Mouse (Mus musculus) bone marrow, adult 2 months (tissue): ENCODE results near the gene Edf1. TPM values are rescaled to one million over a fixed set of nuclear protein-coding genes. Genes with fewer than 3 reads are reported as not detected.

ENCODE experiments used
- H3K27ac ChIP-seq: fragments of 200-500 bp; 2 replicates; pipeline ENCODE4 v1.5.1; 2012; ENCODE audit warnings: low read depth, mild to moderate bottlenecking, control low read depth, inconsistent platforms, low read length; ENCODE audit not compliant: control insufficient read depth, poor library complexity, insufficient read depth
- H3K4me1 ChIP-seq: fragments of 200-500 bp; 2 replicates; pipeline ENCODE4 v1.6.1; 2011; ENCODE audit warnings: low read length; ENCODE audit not compliant: control insufficient read depth, insufficient read depth
- H3K4me3 ChIP-seq: fragments of 200-500 bp; replicated peaks from 2 replicates; pipeline ENCODE3; 2011; ENCODE audit warnings: mild to moderate bottlenecking, low read depth, low read length, control low read depth; ENCODE audit not compliant: control insufficient read depth
- CTCF ChIP-seq: fragments of 200-500 bp; IDR thresholded peaks from 2 replicates; pipeline ENCODE4 v1.5.1; 2011; ENCODE audit warnings: low read length, control low read depth; ENCODE audit not compliant: control insufficient read depth, insufficient read depth
- POLR2A ChIP-seq: fragments of 200-500 bp; IDR thresholded peaks from 2 replicates; pipeline ENCODE4 v1.6.1; 2011; ENCODE audit warnings: low read depth, mild to moderate bottlenecking, control low read depth, low read length, borderline replicate concordance; ENCODE audit not compliant: control insufficient read depth
- WGBS: fragments of 180-500 bp; shearing (Covaris S2); methylation state at CpG from one replicate; pipeline ENCODE4 v1.1.7; 2018; 5-methylcytosine and 5-hydroxymethylcytosine counted together
- polyA plus RNA-seq: library from polyadenylated mRNA; stranded (reverse); fragments of >200 nt; gene quantifications from 2 replicates; pipeline ENCODE4 v1.2.4, GENCODE M21; 2011; ENCODE audit warnings: low replicate concordance; ENCODE audit not compliant: missing spikeins, insufficient read depth, insufficient read length

Gene Edf1
- polyA plus RNA-seq, 1 experiment, result 73.8 TPM

- Histone ChIP-seq H3K27ac (no peak overlapping the region), H3K4me1 (peaks cover 1% of the 10 kb centered on the region; the same call in 1 of the 2 replicates), H3K4me3 (no peak overlapping the region)
- 57% methylated on average over 1 of the region's 1 CpGs for WGBS
- TF ChIP-seq CTCF, result no peak
- no peak for TF ChIP-seq POLR2A
Measured at GRCm38 (mm10) chr2:25556296-25556695, 1.4 kb upstream of the Edf1 start.

DNA sequence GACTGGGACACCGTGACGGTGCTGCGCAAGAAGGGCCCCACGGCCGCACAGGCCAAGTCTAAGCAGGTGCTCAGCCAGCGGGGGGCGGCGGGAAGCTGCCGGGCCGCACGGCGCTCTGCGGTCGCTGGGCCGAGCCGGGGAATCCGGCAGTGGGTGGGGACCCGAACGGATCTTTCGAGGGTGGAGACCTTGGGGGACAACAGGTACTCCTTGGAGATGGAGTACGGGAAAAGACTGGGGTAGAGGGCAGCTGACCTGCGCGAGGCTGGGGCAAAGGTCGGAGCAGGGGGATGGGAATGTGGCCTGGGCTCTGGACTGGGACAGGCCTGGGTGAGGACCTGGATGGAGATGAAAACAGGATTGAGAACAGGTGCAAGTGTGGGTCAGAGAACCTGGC is 315 bp downstream of the Edf1 start:
- H3K4me1 ChIP-seq, result peaks cover 1% of the 10 kb centered on the region; the same call in 1 of the 2 replicates
- H3K4me3 ChIP-seq, result peak overlapping the region; percentile 95
- 1% methylated on average over 24 of the region's 24 CpGs for WGBS
- peak overlapping the region; percentile 77 for H3K27ac ChIP-seq
- no peak for TF ChIP-seq CTCF
- no peak for TF ChIP-seq POLR2A

DNA sequence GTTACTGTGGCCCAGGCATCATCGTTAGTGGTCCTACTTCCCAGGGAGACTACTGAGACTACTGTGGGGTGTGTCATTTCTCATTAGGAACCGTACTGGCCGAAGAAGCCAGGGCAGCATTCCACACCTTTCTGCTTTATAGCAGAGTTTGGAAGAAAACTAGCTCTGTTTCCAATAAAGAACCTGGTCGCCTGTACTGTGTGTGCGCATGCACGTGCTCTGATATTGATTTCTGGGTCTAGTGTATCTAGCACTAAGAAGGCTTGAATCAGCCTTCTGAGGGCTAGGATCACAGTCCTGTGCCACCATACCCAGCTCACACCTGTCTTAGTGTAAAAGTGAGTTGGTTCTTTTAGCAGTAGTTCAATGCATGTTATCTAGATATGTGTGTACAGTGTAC is 1.1 kb downstream of the Edf1 start:
- H3K4me3 ChIP-seq, result no peak overlapping the region
- no peak overlapping the region for H3K27ac ChIP-seq
- peaks cover 1% of the 10 kb centered on the region; the same call in 1 of the 2 replicates for H3K4me1 ChIP-seq
- 82% methylated on average over 6 of the region's 6 CpGs for WGBS
- no peak for TF ChIP-seq POLR2A

DNA sequence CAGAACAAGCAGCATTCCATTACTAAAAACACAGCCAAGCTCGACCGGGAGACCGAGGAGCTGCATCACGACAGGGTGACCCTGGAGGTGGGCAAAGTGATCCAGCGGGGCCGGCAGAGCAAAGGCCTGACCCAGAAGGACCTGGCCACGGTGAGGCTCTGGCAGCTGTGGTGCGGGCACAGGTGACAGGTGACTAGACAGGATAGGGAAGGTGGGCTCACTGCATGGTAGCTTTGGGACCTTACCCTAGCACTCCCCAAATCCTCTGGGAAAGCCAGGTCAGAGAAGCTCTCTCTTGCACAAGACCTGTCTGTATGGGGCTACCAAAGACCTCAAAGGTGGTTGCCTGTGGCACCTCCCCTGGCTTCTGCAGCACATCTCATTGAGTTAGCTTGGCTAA is 2.9 kb downstream of the Edf1 start:
- TF ChIP-seq CTCF (no peak), POLR2A (no peak)
- peaks cover 1% of the 10 kb centered on the region; the same call in 1 of the 2 replicates for H3K4me1 ChIP-seq
- no peak overlapping the region for H3K4me3 ChIP-seq
- no peak overlapping the region for H3K27ac ChIP-seq
- 93% methylated on average over 8 of the region's 8 CpGs for WGBS

- 91% methylated on average over 9 of the region's 9 CpGs for WGBS
- TF ChIP-seq CTCF (no peak), POLR2A (no peak)
- Histone ChIP-seq H3K27ac (no peak overlapping the region; the same call in 1 of the 2 replicates), H3K4me3 (no peak overlapping the region), H3K4me1 (peaks cover 1% of the 10 kb centered on the region; the same call in 1 of the 2 replicates)
Measured at GRCm38 (mm10) chr2:25561946-25562345, 4.3 kb downstream of the Edf1 start.

GRCm38 (mm10) chr2:25565741-25566140 is 8.1 kb downstream of the Edf1 start:
- Histone ChIP-seq H3K4me1 (no peaks in the 10 kb centered on the region), H3K4me3 (no peak overlapping the region), H3K27ac (no peak overlapping the region)
- WGBS, result 90% methylated on average over 8 of the region's 8 CpGs
- TF ChIP-seq CTCF (no peak), POLR2A (peak; percentile 22; the same call in 1 of the 2 replicates)

GRCm38 (mm10) chr2:25566558-25566957 is 8.9 kb downstream of the Edf1 start:
- 92% methylated on average over 6 of the region's 6 CpGs for WGBS
- Histone ChIP-seq H3K4me1 (no peaks in the 10 kb centered on the region), H3K4me3 (no peak overlapping the region), H3K27ac (no peak overlapping the region)
- no peak for TF ChIP-seq POLR2A
- TF ChIP-seq CTCF, result no peak

DNA sequence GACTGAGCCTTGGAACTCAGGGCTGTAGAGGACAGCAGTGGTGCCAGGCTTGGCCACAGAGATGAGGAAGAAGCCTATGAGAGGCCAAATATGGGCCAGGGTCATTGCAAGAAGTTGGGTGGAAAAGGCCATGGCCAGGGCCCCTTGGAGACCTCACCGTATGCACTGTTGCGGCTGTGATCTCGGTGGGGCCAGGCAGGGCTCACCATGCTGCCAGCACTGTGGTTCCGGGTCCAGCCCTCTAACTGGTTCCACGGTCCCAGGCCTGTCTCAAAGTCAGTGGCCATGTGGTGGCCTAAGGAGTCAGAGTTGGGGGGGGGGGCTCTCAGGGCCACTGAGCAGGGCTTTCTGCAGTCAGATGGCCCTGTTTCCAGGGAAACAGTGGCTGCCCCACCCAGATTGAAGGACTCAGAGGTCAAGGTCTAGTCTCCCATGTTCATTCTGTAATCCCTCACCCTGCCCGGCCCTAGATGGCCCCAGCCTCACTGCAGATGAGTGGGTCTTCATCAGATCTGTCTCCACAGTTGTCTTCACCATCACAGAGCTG is 10.9 kb downstream of the Edf1 start:
- whole genome bisulfite sequencing, result 89% methylated on average over 6 of the region's 6 CpGs
- Histone ChIP-seq H3K4me3 (no peak overlapping the region), H3K27ac (no peak overlapping the region), H3K4me1 (no peaks in the 10 kb centered on the region)
- TF ChIP-seq POLR2A (no peak), CTCF (no peak)

DNA sequence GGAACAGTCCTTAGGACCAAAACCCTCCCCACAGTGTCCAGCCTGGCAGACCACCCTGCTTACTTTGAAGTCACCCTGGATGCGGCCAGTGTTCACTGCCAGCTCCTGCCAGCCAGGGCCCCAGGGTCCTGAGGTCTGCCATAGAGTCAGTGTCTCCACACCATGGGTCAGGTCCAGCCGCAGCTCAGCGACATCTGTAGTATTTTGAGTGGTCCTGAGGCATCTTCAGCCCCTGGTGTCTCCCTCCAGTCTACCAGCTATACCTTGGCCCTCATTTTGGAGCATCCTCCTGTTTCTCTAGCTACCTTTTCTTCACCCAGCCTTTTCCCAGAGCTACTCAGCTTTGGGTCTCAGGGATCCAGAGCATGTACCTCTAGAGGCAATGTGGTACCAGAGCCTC is 11.7 kb downstream of the Edf1 start:
- Histone ChIP-seq H3K27ac (no peak overlapping the region), H3K4me3 (no peak overlapping the region), H3K4me1 (no peaks in the 10 kb centered on the region)
- WGBS, result 78% methylated on average over 3 of the region's 3 CpGs
- TF ChIP-seq POLR2A (no peak), CTCF (no peak)
